Mouse (Mus musculus) right cerebral cortex, postnatal 25 days (tissue): ENCODE data around the gene Icosl.
A peak's percentile ranks its signal among the peaks of the same experiment; 100 is the strongest.
"Not testable (repeated sequence)": the region's sequence is repeated elsewhere in the genome, so short reads cannot be mapped to it uniquely, and the experiment has no call there.

Source experiments
- DNase-seq: peaks from one replicate; pipeline ENCODE4 v3.0.0; 2022

Gene Icosl

GRCm38 (mm10) chr10:78069101-78070011 lies at the start of gene Icosl:
Gene Icosl (plus strand): TSS chr10:78069302.
- DNase-seq = peak; percentile 40

DNA sequence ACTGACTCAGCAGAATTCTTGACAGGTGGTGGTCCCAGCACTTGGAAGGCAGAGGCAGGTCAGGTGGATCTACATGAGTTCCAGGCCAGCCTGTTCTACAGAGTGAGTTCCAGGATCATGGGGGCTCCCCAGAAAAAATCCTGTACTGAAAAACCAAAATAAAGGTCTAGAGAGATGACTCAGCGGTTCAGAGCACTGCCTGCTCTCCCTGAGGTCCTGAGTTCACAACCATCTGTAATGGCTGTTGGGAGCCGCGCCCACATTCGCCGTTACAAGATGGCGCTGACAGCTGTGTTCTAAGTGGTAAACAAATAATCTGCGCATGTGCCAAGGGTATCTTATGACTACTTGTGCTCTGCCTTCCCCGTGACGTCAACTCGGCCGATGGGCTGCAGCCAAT lies 49.1 kb upstream of the Icosl start:
- not testable (repeated sequence) for DNase-seq

DNA sequence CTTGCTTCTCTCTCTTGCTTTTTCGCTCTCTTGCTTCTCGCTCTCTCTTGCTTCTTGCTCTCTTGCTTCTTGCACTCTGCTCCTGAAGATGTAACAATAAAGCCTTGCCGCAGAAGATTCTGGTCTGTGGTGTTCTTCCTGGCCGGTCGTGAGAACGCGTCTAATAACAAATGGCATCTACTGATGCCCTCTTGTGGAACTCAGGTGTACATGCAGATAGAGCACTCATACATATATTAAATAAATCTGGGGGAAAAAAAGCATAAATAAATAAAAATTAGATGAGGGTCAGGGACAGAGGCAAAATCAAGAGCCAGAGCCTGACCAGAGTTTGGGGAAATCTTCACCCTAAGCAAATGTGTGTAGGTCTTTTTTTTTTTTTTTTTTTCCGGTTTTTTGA lies 43.6 kb upstream of the Icosl start:
- not testable (repeated sequence) for DNase-seq

- peak; percentile 44 for DNase-seq
Observed at GRCm38 (mm10) chr10:78028129-78028528, 41.0 kb upstream of the Icosl start.

- DNase-seq = no peak
Observed at GRCm38 (mm10) chr10:78029080-78029479, 40.0 kb upstream of the Icosl start.

- DNase-seq = no peak
Observed at GRCm38 (mm10) chr10:78031987-78032386, 37.1 kb upstream of the Icosl start.

DNA sequence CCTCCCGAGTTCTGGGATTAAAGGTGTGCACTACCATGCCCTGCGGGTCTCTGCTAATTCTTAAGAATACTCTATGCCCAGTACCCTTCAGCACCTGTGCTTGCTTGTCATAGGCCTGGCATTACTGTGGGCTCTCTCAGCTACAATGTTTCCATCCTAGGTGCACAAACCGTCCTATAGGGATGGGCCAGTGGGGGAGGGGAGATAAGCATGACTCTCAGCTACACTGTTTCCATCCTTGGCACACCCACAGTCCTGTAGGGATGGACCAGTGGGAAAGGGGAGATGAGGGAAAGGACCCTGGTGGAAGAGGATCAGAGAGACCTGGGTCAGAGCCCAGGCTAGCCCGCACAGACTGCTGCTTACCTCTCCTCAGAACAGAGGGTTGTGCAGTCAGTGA lies 32.0 kb upstream of the Icosl start:
- no peak for DNase-seq

- no peak for DNase-seq
Observed at GRCm38 (mm10) chr10:78041647-78042046, 27.5 kb upstream of the Icosl start, which contains the start of gene Dnmt3l. Gene Dnmt3l (plus strand): TSS chr10:78041947.

DNA sequence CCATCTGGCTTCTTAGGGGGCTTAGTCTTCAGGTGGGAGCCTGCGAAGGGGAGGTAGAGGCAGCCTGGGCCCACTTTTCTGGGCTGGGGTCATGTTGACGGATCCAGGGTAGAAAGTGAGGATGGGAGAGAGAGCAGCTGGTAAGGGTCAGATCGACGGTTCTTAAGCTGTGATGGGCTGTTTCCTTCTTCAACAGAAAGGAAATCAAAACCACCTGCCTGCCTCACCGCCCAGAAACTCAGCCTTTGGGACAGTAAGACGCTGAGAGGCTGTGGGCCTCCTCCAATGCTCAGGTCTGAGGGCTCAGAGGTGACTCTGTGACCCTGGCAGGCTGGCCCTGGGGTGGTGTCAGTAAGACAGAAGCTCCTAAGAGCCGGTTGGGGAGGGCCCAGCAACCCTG lies 27.0 kb upstream of the Icosl start:
- DNase-seq = no peak

GRCm38 (mm10) chr10:78042697-78043405 lies 26.3 kb upstream of the Icosl start:
- DNase-seq = peak; percentile 43

DNA sequence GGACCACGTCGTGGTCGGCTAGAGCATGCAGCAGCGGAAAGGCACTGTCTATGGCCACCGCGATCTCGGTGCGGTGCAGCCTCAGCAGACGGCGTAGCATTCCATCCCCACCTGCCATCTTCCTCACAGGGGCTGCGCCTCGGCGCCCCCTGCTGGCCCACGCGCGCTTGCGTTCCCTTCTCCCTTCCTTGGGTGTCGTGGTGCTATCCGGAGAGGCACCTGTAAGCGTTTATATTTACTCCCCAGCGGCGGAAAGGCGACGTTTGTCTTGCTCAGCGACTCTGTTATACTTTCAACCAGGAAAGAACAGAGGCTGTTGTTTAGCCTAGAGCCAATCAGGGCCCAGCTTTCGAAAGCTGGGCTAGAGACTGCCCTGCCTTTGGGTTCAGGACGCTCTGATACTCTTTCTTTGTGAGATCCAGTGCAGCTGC lies 25.7 kb upstream of the Icosl start, which contains the start of gene Aire:
Gene Aire, minus strand, starts transcription at position 205 of the 431 bp plus-strand sequence.
- DNase-seq = peak; percentile 60

GRCm38 (mm10) chr10:78044531-78044930 lies 24.6 kb upstream of the Icosl start:
- DNase-seq = no peak

DNA sequence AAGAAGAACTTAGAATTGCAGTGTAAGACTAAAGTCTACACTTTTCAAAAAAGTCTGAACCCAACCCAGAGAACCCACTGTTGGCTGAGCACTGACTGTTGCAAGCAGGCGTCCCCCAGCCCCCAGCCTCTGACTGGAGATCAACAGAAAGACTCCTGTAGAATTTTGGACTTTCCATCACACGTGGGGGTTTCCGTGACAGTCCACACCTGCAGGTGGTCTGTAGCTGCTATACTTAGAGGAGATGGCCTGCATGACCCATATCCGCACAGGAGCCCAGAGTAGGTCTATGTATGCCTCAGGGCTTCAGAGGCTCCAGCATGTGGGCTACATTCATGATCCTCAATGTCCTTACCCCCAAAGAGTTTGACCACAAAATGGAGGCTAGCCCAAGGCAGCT lies 22.7 kb upstream of the Icosl start:
- no peak for DNase-seq

- no peak for DNase-seq
Observed at GRCm38 (mm10) chr10:78048061-78048730, 20.9 kb upstream of the Icosl start.

DNA sequence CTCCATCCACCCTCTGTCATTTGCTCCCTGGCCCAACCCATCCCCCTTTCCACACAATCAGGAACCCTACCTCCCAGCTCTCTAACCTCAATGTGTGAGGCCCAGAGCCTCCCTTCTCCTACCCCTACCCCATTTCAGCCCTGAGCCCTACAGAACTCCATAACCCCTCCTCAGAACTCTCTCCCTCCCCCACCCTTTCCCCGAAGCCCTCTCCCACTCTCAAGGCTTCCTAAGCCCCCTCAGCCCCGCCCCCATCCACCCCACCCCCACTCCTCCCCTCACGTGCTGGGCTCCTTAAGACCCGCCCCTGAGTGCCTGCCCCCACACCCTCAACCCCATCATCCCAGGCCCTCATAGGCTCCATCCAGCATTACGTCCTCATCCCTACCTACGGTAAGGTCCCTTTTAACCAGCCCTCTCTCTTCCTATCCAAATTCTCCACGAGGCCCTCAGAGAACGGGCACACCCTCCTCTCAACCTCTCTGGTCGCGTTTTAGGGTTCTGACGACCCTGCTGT lies 19.5 kb upstream of the Icosl start:
- DNase-seq = no peak

DNA sequence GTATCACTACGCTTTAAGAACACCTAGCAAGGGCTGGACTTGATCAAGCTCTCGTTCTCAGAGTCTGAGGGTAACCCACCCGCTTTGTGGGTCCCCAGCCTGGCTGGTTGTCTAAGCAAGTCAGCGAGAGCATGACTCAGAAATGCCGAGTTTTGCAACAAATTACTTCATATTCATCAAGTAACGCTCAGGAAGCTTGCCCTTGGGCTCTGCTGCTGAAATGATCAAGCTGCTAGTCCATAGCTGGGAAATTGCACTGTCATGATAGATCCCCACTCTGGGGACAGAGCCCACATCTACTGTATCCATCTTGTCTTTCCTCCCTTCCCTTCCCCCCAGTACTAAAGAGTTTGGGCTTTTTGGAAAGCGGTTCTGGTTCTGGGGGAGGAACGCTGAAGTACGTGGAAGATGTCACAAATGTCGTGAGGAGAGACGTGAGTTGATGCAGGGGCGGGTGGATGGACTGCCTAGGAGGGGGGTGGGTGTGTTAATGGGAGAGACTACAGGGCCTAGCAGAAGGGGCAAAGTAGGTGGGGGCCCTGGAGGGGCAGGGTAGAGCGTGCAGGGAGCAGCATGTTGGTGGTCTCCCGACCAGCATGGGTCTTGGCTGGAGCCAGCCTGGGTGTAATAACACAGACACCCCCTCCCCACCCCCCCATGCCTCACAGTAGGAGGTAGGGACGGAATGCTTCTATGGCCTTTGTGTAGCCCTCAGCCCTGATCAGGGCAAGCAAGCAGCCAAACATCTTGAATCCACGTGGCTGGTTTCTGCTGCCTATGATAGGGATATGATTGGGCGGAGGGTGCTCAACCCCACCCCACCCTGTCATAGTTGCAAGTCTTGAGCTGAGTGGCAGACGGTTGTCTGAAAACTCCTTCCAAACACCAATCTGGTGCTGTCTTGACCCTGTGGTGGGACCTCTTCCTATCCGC lies 14.2 kb upstream of the Icosl start:
- no peak for DNase-seq

DNA sequence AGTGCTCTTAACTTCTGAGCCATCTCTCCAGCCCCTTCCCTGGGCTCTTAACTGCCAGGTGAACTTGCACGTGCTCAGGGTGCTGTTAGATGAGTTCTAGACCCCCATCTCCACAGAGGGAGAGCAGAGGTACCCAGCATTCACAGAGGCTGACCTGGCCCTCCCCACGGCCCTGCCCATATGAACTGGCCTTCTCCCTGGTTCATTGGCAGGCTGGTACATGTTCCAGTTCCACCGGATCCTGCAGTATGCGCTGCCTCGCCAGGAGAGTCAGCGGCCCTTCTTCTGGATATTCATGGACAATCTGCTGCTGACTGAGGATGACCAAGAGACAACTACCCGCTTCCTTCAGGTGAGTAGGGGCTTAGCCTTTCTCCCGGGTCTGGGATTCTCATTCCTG lies 12.0 kb upstream of the Icosl start:
- no peak for DNase-seq

GRCm38 (mm10) chr10:78063122-78063521 lies 6.0 kb upstream of the Icosl start:
- no peak for DNase-seq

DNA sequence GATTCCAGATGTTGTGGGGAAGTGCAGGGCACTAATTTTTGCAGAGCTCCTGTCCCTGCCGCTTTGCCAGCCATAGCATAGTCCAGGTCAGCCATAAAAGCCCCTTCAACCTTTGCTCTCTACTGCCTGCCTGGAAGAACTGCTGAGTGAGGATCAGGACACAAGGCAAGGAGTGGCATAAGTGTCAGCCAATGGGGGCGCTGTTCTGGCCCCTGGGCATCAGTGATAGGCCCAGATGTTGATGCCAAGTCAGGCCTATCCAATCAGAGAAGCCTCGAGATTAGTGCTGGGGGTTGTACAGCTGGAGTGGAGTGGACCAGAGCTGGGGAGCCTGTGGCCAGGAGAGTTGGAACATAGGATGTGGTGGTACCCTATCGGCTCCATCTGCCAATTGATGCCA lies 1.9 kb upstream of the Icosl start:
- no peak for DNase-seq

- DNase-seq = no peak
Observed at GRCm38 (mm10) chr10:78068541-78068940, 561 bp upstream of the Icosl start.

DNA sequence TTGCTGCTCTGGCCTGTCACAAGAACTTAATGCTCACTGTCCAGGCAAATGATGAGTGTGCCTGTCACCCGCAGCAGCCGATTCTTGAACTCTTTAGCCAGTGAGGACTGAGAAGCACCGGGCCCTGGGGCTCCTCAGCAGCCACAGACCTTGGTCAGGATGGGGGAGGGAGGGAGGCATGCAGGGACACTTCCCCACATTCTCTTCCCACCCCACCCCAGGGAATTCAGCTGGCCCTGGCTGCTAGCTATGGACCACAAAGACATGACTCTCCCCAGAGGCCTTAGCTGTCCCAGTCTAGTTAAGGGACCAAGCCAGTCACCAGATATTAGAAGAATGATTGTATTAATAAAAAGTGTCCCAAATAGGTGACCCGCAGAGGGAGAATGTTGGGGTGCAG lies 5.0 kb downstream of the Icosl start:
- no peak for DNase-seq

- DNase-seq = no peak
Observed at GRCm38 (mm10) chr10:78074977-78075376, 5.9 kb downstream of the Icosl start.
